Mouse (Mus musculus): ENCODE data around the gene Tnf.

GRCm38 (mm10) chr17:35187345-35187744 is 14.5 kb downstream of the Tnf start:
- TF ChIP-seq CTCF (IDR thresholded peaks at IDR 0.05; ENCODE audit: insufficient read depth, low read depth, low read length) (no peak), POLR2A (IDR thresholded peaks at IDR 0.05; ENCODE audit: insufficient read depth, low read depth, low read length) (no peak)

Measured in olfactory bulb, adult 2 months (tissue).